Mouse (Mus musculus) ES-Bruce4 (cell line): ENCODE measurements around the gene Fam19a4.

Experiments
- EP300 ChIP-seq: IDR thresholded peaks from 2 replicates; pipeline ENCODE4 v1.6.1; 2011; ENCODE audit warnings: low read depth, low read length; ENCODE audit not compliant: insufficient read depth
- POLR2A ChIP-seq: IDR thresholded peaks from one replicate; pipeline ENCODE4 v1.8.1; 2011; ENCODE audit warnings: low read length; ENCODE audit not compliant: insufficient read depth

DNA sequence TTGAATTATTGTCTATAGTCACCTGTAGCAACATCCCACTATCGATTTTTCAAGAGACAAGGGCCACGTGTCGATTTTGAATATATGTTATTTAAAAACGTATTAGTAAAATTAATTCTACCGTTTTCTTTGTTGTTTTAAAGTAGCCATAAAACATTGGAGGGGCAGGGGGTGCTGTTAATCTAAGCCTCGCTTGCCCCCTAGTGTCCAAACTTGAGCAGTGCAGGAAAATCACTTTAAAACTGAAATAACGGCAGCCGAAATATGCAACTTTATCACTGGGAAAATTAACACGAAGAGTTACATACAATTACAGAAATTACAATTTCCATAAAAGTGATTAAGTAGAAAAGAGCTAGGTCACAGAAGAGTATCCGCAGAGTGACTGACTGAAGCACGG is 55.2 kb downstream of the Fam19a4 start:
- TF ChIP-seq EP300 (no peak), POLR2A (no peak)
